In the genomic region with DNA sequence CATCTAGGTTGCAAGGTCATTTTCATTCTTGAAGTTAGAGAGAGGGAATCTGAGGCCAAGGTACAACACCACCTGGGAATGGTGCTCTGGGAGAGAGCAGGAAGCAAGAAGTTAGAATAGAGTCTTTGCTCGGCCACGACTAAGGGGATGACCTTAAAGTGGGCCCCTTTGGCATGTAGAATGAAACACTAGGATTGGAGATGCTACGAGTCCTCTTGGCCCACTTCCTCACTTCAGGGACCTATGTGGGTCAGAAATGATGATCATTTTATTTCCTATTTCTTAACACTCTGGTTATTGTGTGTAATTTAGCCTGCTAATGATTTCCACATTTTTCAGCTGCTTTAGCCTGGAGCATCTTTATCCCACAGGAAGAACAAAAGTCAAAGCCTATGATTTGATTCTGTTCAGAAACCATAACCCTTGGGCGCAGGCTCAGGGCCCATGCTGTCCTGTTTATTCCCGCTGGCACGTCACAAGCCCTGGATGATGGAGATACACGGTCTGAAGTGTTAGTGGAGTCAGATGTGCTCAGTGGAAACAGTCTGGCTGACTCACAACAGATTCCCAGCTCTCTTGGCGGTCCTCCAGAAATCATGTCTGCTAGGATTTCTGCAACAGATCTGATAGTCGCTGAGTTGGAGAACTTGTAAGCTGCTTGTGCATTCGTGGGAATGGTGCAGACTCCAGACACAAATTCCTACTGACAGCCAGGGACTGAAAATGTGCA, we compare ENCODE assay signal across 9 mouse cellular contexts.
DNase-seq lines count a peak whose midpoint lies in the region; ATAC-seq and TF ChIP-seq lines count a peak whose summit lies in the region.
"Had no signal": no experiment of that assay in that cellular context is flagged by ENCODE, and none has a peak within 500 bp of the region (broad histone marks: within the 10 kb centered on the region; RNA-seq: fewer than 3 reads in every experiment).

No protein-coding gene starts in this region.

- H3K27ac ChIP-seq in embryonic facial prominence, embryonic 11.5 days (replicated peaks; ENCODE audit: low read depth, low read length) = no peak overlapping the region
- 0 out of 2 replicates have a peak overlapping the region, but pooled peaks have one; percentile 31 for H3K27ac ChIP-seq in heart, embryonic 12.5 days (ENCODE audit: poor library complexity, severe bottlenecking)
- H3K27ac ChIP-seq in left cerebral cortex, adult 2 months = no peak overlapping the region
- H3K27ac ChIP-seq: liver, embryonic 14.5 days had no signal

- no peaks in the 10 kb centered on the region for H3K36me3 ChIP-seq in embryonic facial prominence, embryonic 11.5 days (replicated peaks; ENCODE audit: control insufficient read depth, insufficient read depth, low read depth, low read length)
- no peaks in the 10 kb centered on the region for H3K36me3 ChIP-seq in heart, embryonic 12.5 days

- WGBS in embryonic facial prominence, embryonic 11.5 days = 55% methylated on average over 10 of the region's 10 CpGs
- 36% methylated on average over 10 of the region's 10 CpGs for WGBS in heart, embryonic 12.5 days

- H3K4me2 ChIP-seq in embryonic facial prominence, embryonic 11.5 days (ENCODE audit: low read depth, low read length) = no peak overlapping the region
- no peak overlapping the region for H3K4me2 ChIP-seq in heart, embryonic 12.5 days

- intact Hi-C loops in left cerebral cortex, adult 2 months (cut with DNase I) = no loop called here

- no peaks in the 10 kb centered on the region for H3K27me3 ChIP-seq in embryonic facial prominence, embryonic 11.5 days (ENCODE audit: control insufficient read depth, insufficient read depth, low read length)
- H3K27me3 ChIP-seq in heart, embryonic 12.5 days (replicated peaks) = no peaks in the 10 kb centered on the region

- no peak for ATAC-seq in embryonic facial prominence, embryonic 11.5 days (replicated peaks; ENCODE audit: insufficient number of reproducible peaks, low FRiP score, low TSS enrichment, low read depth)
- peak; percentile 63; the same call in 1 of the 2 replicates for ATAC-seq in heart, embryonic 12.5 days (ENCODE audit: insufficient number of reproducible peaks, low FRiP score)

- peak; percentile 20 for DNase-seq in retina, adult 2 months (ENCODE audit: low read depth, low spot score)
- no peak for DNase-seq in retina, embryonic 14.5 days (ENCODE audit: low spot score)
- peak; percentile 38 for DNase-seq in embryonic facial prominence, embryonic 11.5 days (ENCODE audit: low spot score)
- peak; percentile 73 to 76 for DNase-seq in left cerebral cortex, adult 2 months (ENCODE audit: extremely low spot score in 1 of 2, low spot score in 2 of 2)
- DNase-seq in retina, postnatal 1 day = peak; percentile 52
- DNase-seq in embryo, embryonic 10.5 days (ENCODE audit: low spot score) = no peak
- DNase-seq in spleen, postnatal 4 days (ENCODE audit: low spot score in 2 of 2) = no peak

- H3K9ac ChIP-seq in embryonic facial prominence, embryonic 11.5 days (replicated peaks; ENCODE audit: low read length) = no peak overlapping the region
- H3K9ac ChIP-seq in heart, embryonic 12.5 days = no peak overlapping the region
- H3K9ac ChIP-seq: liver, embryonic 14.5 days had no signal

- H3K4me3 ChIP-seq in embryonic facial prominence, embryonic 11.5 days (ENCODE audit: low read depth, low read length) = no peak overlapping the region
- no peak overlapping the region for H3K4me3 ChIP-seq in heart, embryonic 12.5 days
- H3K4me3 ChIP-seq in left cerebral cortex, adult 2 months = no peak overlapping the region

- no peak for TF ChIP-seq CTCF in left cerebral cortex, adult 2 months (IDR thresholded peaks at IDR 0.05)

- H3K4me1 ChIP-seq in embryonic facial prominence, embryonic 11.5 days (ENCODE audit: control insufficient read depth, insufficient read depth, low read length) = no peaks in the 10 kb centered on the region
- peaks cover 15% of the 10 kb centered on the region for H3K4me1 ChIP-seq in heart, embryonic 12.5 days (replicated peaks)

- no peaks in the 10 kb centered on the region for H3K9me3 ChIP-seq in embryonic facial prominence, embryonic 11.5 days (replicated peaks; ENCODE audit: control insufficient read depth, low read length)
- no peaks in the 10 kb centered on the region for H3K9me3 ChIP-seq in heart, embryonic 12.5 days (replicated peaks)

Comparison
In these comparisons a context has a peak if more than half of its experiments do, and no peak if none do; other contexts are left out.
1. DNase-seq: peak in retina, adult 2 months (single experiment), embryonic facial prominence, embryonic 11.5 days (single experiment), left cerebral cortex, adult 2 months (2 of 2) and retina, postnatal 1 day (single experiment); none in retina, embryonic 14.5 days (single experiment), embryo, embryonic 10.5 days (single experiment) and spleen, postnatal 4 days (0 of 2).